In genomic region chr10:41958677-41959274, GRCm38 (mm10) we compare ENCODE assay signal across 15 mouse cellular contexts. TPM values are rescaled to one million over a fixed set of nuclear protein-coding genes. Genes with fewer than 3 reads are reported as not detected.
"Had no signal": no experiment of that assay in that cellular context is flagged by ENCODE, and none has a peak within 500 bp of the region (broad histone marks: within the 10 kb centered on the region; RNA-seq: fewer than 3 reads in every experiment).

No protein-coding gene starts in this region.

- ATAC-seq: liver, postnatal 0 days; lung, postnatal 0 days; midbrain, embryonic 15.5 days had no signal

- H3K36me3 ChIP-seq: limb, embryonic 12.5 days; limb, embryonic 15.5 days; midbrain, embryonic 12.5 days; midbrain, embryonic 15.5 days; neural tube, embryonic 12.5 days; neural tube, embryonic 15.5 days had no signal

- H3K27ac ChIP-seq: kidney, postnatal 0 days; limb, embryonic 12.5 days; limb, embryonic 15.5 days; liver, embryonic 14.5 days; midbrain, embryonic 12.5 days; midbrain, embryonic 15.5 days; neural tube, embryonic 12.5 days; neural tube, embryonic 15.5 days; stomach, postnatal 0 days had no signal

- H3K9ac ChIP-seq: limb, embryonic 12.5 days; limb, embryonic 15.5 days; liver, embryonic 14.5 days; liver, postnatal 0 days; lung, embryonic 14.5 days; midbrain, embryonic 12.5 days; midbrain, embryonic 15.5 days; neural tube, embryonic 12.5 days; neural tube, embryonic 15.5 days had no signal

- H3K27me3 ChIP-seq: limb, embryonic 12.5 days; limb, embryonic 15.5 days; midbrain, embryonic 12.5 days; midbrain, embryonic 15.5 days; neural tube, embryonic 12.5 days; neural tube, embryonic 15.5 days had no signal

- H3K4me1 ChIP-seq: limb, embryonic 12.5 days; limb, embryonic 15.5 days; neural tube, embryonic 15.5 days had no signal

- H3K9me3 ChIP-seq: limb, embryonic 15.5 days; midbrain, embryonic 12.5 days; midbrain, embryonic 15.5 days; neural tube, embryonic 12.5 days; neural tube, embryonic 15.5 days had no signal

- H3K4me3 ChIP-seq: limb, embryonic 12.5 days; limb, embryonic 15.5 days; midbrain, embryonic 12.5 days; midbrain, embryonic 15.5 days; neural tube, embryonic 12.5 days; neural tube, embryonic 15.5 days had no signal

- H3K4me2 ChIP-seq: limb, embryonic 12.5 days; limb, embryonic 15.5 days; liver, embryonic 11.5 days; lung, embryonic 14.5 days; midbrain, embryonic 12.5 days; midbrain, embryonic 15.5 days; neural tube, embryonic 12.5 days; neural tube, embryonic 15.5 days had no signal

- DNase-seq: kidney, postnatal 25 days; liver, postnatal 0 days; lung, embryonic 14.5 days had no signal

RNA-seq across cellular contexts. Expression of gene Armc2, which starts 59.5 kb away (rescaled TPM):
- total RNA-seq: megakaryocyte, adult 5-6 weeks had no signal
